8 mouse cellular contexts compared by ENCODE assay signal in the genomic region with DNA sequence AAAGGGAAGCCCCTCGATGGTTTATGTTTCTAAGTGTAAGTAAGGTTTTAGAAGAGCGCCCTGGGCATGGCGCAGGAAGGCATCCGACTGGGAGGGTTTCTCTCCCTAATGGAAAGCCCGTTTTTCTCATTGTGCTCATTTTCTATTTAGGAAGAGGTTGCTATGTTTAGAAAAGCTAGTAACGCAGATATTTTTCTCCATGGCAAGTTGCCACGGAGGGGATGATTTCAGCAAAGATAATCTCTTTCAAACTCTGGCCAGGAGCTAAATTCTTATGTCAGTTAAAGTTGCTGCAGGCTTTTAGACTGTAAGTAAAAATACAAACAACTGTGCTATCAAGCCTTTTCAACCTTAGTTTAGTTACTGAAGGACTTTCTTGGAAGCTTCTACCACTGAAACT.
DNase-seq lines count a peak whose midpoint lies in the region; ATAC-seq lines count a peak whose summit lies in the region.

No protein-coding gene starts in this region.

- H3K9me3 ChIP-seq in hindbrain, embryonic 12.5 days (replicated peaks) = no peaks in the 10 kb centered on the region
- H3K9me3 ChIP-seq in hindbrain, embryonic 13.5 days = no peaks in the 10 kb centered on the region
- no peaks in the 10 kb centered on the region for H3K9me3 ChIP-seq in heart, embryonic 15.5 days (replicated peaks)
- no peaks in the 10 kb centered on the region for H3K9me3 ChIP-seq in limb, embryonic 15.5 days

- peak overlapping the region; percentile 77; the same call in 1 of the 2 replicates for H3K27ac ChIP-seq in hindbrain, embryonic 12.5 days
- no peak overlapping the region for H3K27ac ChIP-seq in hindbrain, embryonic 13.5 days
- peak overlapping the region; percentile 68 for H3K27ac ChIP-seq in heart, embryonic 15.5 days
- peak overlapping the region; percentile 81 for H3K27ac ChIP-seq in limb, embryonic 15.5 days

- DNase-seq in adrenal gland, postnatal 36 days = peak; percentile 7 to 41
- DNase-seq in right cerebral cortex, postnatal 25 days = no peak
- DNase-seq in cerebellum, adult 9-10 months = no peak

- WGBS in hindbrain, embryonic 12.5 days = 63% methylated on average over 7 of the region's 7 CpGs
- WGBS in hindbrain, embryonic 13.5 days = 48% methylated on average over 7 of the region's 7 CpGs
- WGBS in heart, embryonic 15.5 days = 43% methylated on average over 7 of the region's 7 CpGs
- WGBS in limb, embryonic 15.5 days = 56% methylated on average over 7 of the region's 7 CpGs

- H3K4me3 ChIP-seq in hindbrain, embryonic 12.5 days = no peak overlapping the region
- no peak overlapping the region for H3K4me3 ChIP-seq in hindbrain, embryonic 13.5 days
- H3K4me3 ChIP-seq in heart, embryonic 15.5 days = no peak overlapping the region
- H3K4me3 ChIP-seq in limb, embryonic 15.5 days = no peak overlapping the region

- H3K9ac ChIP-seq in hindbrain, embryonic 12.5 days = no peak overlapping the region
- no peak overlapping the region for H3K9ac ChIP-seq in hindbrain, embryonic 13.5 days
- no peak overlapping the region for H3K9ac ChIP-seq in heart, embryonic 15.5 days
- no peak overlapping the region for H3K9ac ChIP-seq in limb, embryonic 15.5 days

- peaks cover 49% of the 10 kb centered on the region for H3K4me1 ChIP-seq in hindbrain, embryonic 12.5 days
- H3K4me1 ChIP-seq in hindbrain, embryonic 13.5 days (replicated peaks) = peaks cover 49% of the 10 kb centered on the region
- H3K4me1 ChIP-seq in heart, embryonic 15.5 days (replicated peaks) = peaks cover 37% of the 10 kb centered on the region
- peaks cover 31% of the 10 kb centered on the region for H3K4me1 ChIP-seq in limb, embryonic 15.5 days

- H3K4me2 ChIP-seq in hindbrain, embryonic 12.5 days (replicated peaks) = no peak overlapping the region
- H3K4me2 ChIP-seq in hindbrain, embryonic 13.5 days = no peak overlapping the region
- H3K4me2 ChIP-seq in heart, embryonic 15.5 days = 0 out of 2 replicates have a peak overlapping the region, but pooled peaks have one; percentile 2
- no peak overlapping the region for H3K4me2 ChIP-seq in limb, embryonic 15.5 days

- H3K27me3 ChIP-seq in hindbrain, embryonic 12.5 days = no peaks in the 10 kb centered on the region; the same call in 1 of the 2 replicates
- peaks cover 8% of the 10 kb centered on the region; the same call in 1 of the 2 replicates for H3K27me3 ChIP-seq in hindbrain, embryonic 13.5 days
- no peaks in the 10 kb centered on the region for H3K27me3 ChIP-seq in heart, embryonic 15.5 days
- no peaks in the 10 kb centered on the region for H3K27me3 ChIP-seq in limb, embryonic 15.5 days

- no peak for ATAC-seq in hindbrain, embryonic 12.5 days (ENCODE audit: low FRiP score)
- ATAC-seq in hindbrain, embryonic 13.5 days (ENCODE audit: low FRiP score) = no peak
- no peak for ATAC-seq in heart, embryonic 15.5 days (replicated peaks; ENCODE audit: insufficient number of reproducible peaks, insufficient read depth, low FRiP score, low read depth)
- ATAC-seq in limb, embryonic 15.5 days (ENCODE audit: insufficient number of reproducible peaks, low FRiP score, low TSS enrichment, low read depth) = no peak
- no peak for ATAC-seq in frontal cortex, adult (ENCODE audit: low TSS enrichment)

- peaks cover 5% of the 10 kb centered on the region; the same call in 1 of the 2 replicates for H3K36me3 ChIP-seq in hindbrain, embryonic 12.5 days
- no peaks in the 10 kb centered on the region for H3K36me3 ChIP-seq in hindbrain, embryonic 13.5 days
- H3K36me3 ChIP-seq in heart, embryonic 15.5 days = peaks cover 25% of the 10 kb centered on the region
- H3K36me3 ChIP-seq in limb, embryonic 15.5 days = peaks cover 19% of the 10 kb centered on the region; the same call in 1 of the 2 replicates

Comparison
In these comparisons a context has a peak if more than half of its experiments do, and no peak if none do; other contexts are left out.
1. DNase-seq: peak in adrenal gland, postnatal 36 days (2 of 2); none in right cerebral cortex, postnatal 25 days (single experiment) and cerebellum, adult 9-10 months (single experiment).